Mouse (Mus musculus) erythroblast, embryonic 14.5 days (primary cell): ENCODE results near the gene Pdilt.

ENCODE experiments used
- GATA1 ChIP-seq: IDR thresholded peaks from 2 replicates; pipeline ENCODE4 v1.6.1; 2012; ENCODE audit warnings: low read length, inconsistent platforms, mixed read lengths
- TAL1 ChIP-seq: IDR thresholded peaks from 3 replicates; pipeline ENCODE4 v1.6.1; 2012; ENCODE audit warnings: low read length, inconsistent platforms, mixed read lengths

DNA sequence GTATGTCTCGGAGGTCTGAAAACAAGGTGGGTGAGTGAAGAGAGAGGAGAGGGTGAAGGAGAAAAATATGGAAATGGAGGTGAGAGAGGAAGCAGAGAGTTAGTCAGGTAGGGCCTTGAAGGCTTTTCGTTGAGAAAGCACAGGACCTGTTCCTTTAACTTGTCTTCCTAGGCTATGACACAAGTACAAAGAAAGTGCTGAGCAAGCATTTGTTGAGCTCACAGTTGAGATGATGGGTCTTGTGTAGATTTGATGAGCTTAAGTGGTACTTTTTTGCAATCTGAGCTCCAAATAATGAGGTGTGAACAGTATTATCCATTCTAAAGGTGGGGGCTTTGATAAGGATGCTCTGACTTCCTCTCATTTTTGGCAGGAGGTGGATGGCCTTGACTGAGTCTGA lies 11.1 kb upstream of the Pdilt start:
- TF ChIP-seq TAL1 (no peak), GATA1 (no peak)
